Mouse (Mus musculus) forebrain, embryonic 12.5 days (tissue): ENCODE data around the gene Gm49403. TPM values are rescaled to one million over a fixed set of nuclear protein-coding genes. Genes with fewer than 3 reads are reported as not detected.

Source experiments
- ATAC-seq: fragments of 200-750 bp; cut with Nextera tagmentation; 2 replicates; pipeline ENCODE4 v1.8.0; 2017; ENCODE audit warnings: moderate TSS enrichment; ENCODE audit not compliant: low FRiP score
- H3K27ac ChIP-seq: fragments of 300-500 bp; sonication (generic); 2 replicates; pipeline ENCODE4 v1.5.1; 2016; ENCODE audit warnings: mild to moderate bottlenecking
- H3K27me3 ChIP-seq: fragments of 300-500 bp; sonication (generic); 2 replicates; pipeline ENCODE4 v1.6.1; 2016; ENCODE audit warnings: mild to moderate bottlenecking
- H3K36me3 ChIP-seq: fragments of 300-500 bp; sonication (generic); replicated peaks from 2 replicates; pipeline ENCODE4 v1.6.1; 2016; ENCODE audit warnings: mild to moderate bottlenecking
- H3K4me1 ChIP-seq: fragments of 300-500 bp; sonication (generic); 2 replicates; pipeline ENCODE4 v1.6.1; 2016
- H3K4me2 ChIP-seq: fragments of 300-500 bp; sonication (generic); 2 replicates; pipeline ENCODE4 v1.6.1; 2016; ENCODE audit warnings: mild to moderate bottlenecking, moderate library complexity
- H3K4me3 ChIP-seq: fragments of 300-500 bp; sonication (generic); replicated peaks from 2 replicates; pipeline ENCODE4 v1.5.1; 2016; ENCODE audit warnings: mild to moderate bottlenecking
- H3K9ac ChIP-seq: fragments of 300-500 bp; sonication (generic); 2 replicates; pipeline ENCODE4 v1.6.1; 2016; ENCODE audit warnings: mild to moderate bottlenecking
- H3K9me3 ChIP-seq: fragments of 300-500 bp; sonication (generic); 2 replicates; pipeline ENCODE4 v1.6.1; 2016
- WGBS: fragments of 180-500 bp; shearing (Covaris S2); methylation state at CpG from one replicate; pipeline ENCODE4 v1.1.7; 2016; 5-methylcytosine and 5-hydroxymethylcytosine counted together
- microRNA-seq: library from miRNA; unstranded; fragments of <30 nt; microRNA quantifications from one replicate; pipeline ENCODE4, GENCODE M21; 2017
- polyA plus RNA-seq: library from polyadenylated mRNA; unstranded; fragments of >200 nt; fragmentation: Nextera tagmentation; extraction: Ambion mirVana; gene quantifications from 2 replicates; pipeline ENCODE4 v1.2.1, GENCODE M21; 2016

Gene Gm49403
- polyA plus RNA-seq, 1 experiment from 2014 or later = not detected

- no peak overlapping the region for H3K4me2 ChIP-seq
- peaks cover 35% of the 10 kb centered on the region for H3K36me3 ChIP-seq
Observed at GRCm38 (mm10) chr19:8926766-8927165, 43.0 kb downstream of the Gm49403 start.

DNA sequence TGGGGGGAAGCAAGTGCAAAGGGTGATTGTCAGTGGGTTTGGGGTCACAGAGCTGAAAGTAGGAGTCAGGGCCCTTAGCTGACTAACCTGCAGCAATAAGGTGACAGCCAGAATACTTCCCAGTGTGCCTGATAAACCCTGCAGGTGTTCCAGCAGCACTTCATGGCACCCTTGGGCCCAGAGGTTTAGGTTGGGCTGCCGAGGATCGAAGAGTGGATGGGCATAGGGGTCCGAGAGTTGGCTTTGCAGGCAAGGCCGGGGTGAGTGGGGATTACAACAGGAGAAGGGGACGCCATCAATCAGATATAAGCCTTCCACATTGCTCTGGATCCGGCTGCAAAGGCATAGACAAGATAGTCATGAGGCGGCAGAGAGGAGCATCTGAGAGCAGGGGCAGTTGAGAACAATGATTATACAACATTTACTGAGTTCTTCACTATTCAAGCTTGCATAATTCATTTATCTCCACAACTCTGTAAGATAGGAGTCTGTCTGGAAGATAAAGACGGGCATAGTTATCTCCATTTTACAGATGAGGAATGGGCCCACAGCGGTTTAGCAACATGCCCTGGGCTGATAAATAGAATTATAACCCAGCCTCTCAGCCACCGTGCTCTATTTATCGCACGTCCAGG, 44.3 kb downstream of the Gm49403 start:
- peaks cover 33% of the 10 kb centered on the region for H3K36me3 ChIP-seq
- 92% methylated on average over 12 of the region's 12 CpGs for WGBS

More at GRCm38 (mm10) chr19:8926766-8927165, 43.0 kb downstream of the Gm49403 start:
- no peak overlapping the region for H3K9ac ChIP-seq
- H3K27me3 ChIP-seq = peaks cover 7% of the 10 kb centered on the region; the same call in 1 of the 2 replicates
- ATAC-seq = no peak
- 91% methylated on average over 2 of the region's 2 CpGs for WGBS
- H3K9me3 ChIP-seq = no peaks in the 10 kb centered on the region
- H3K27ac ChIP-seq = no peak overlapping the region
- no peak overlapping the region for H3K4me3 ChIP-seq
- peaks cover 23% of the 10 kb centered on the region for H3K4me1 ChIP-seq

DNA sequence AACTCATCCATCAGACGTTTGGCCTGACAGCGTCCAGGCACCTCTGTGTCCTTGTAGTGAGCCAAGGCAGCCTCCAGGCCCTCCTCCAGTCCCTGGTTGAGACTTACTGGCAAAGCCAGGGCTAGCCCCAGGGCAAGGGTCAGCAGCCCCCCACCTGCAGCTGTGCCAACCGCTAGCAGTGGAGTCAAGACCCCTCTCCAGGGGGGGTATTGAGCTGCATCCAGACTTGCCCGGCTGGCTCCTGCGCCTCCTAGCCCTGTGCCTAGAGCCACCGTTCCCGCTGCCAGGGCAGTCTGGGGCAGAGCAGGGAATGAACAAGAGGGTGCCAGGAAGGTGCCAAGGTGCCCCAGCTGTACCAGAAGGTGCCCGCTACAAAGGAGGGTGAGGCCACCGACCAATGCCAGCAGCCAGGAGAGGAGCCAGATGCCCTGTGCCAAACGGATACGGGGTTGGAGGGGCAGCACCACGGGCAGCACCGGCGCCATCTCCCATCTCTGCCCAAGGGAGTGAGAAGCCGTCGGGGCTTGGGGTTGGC, 45.0 kb downstream of the Gm49403 start:
- H3K27me3 ChIP-seq = peaks cover 7% of the 10 kb centered on the region; the same call in 1 of the 2 replicates
- peak overlapping the region; percentile 81 for H3K4me2 ChIP-seq
- peak; percentile 12 for ATAC-seq
- H3K9me3 ChIP-seq = no peaks in the 10 kb centered on the region
- peak overlapping the region; percentile 60 for H3K4me3 ChIP-seq
- H3K36me3 ChIP-seq = peaks cover 32% of the 10 kb centered on the region
- H3K4me1 ChIP-seq = peaks cover 22% of the 10 kb centered on the region
- WGBS = 12% methylated on average over 16 of the region's 16 CpGs
- peak overlapping the region; percentile 79; the same call in 1 of the 2 replicates for H3K9ac ChIP-seq
- H3K27ac ChIP-seq = peak overlapping the region; percentile 33; the same call in 1 of the 2 replicates

More for the DNA sequence above, 44.3 kb downstream of the Gm49403 start:
- H3K9ac ChIP-seq = no peak overlapping the region
- H3K9me3 ChIP-seq = no peaks in the 10 kb centered on the region
- no peak overlapping the region for H3K4me2 ChIP-seq
- peaks cover 22% of the 10 kb centered on the region for H3K4me1 ChIP-seq
- no peak overlapping the region for H3K27ac ChIP-seq
- no peak overlapping the region for H3K4me3 ChIP-seq
- no peak for ATAC-seq
- peaks cover 7% of the 10 kb centered on the region; the same call in 1 of the 2 replicates for H3K27me3 ChIP-seq

GRCm38 (mm10) chr19:8929224-8930088, 45.7 kb downstream of the Gm49403 start, which contains the start of the genes Rom1 and Eml3:
Gene Rom1 (minus strand): TSS chr19:8929356.
Gene Eml3 (plus strand): TSS chr19:8929552.
- H3K27me3 ChIP-seq = peaks cover 7% of the 10 kb centered on the region; the same call in 1 of the 2 replicates
- peak; percentile 76 for ATAC-seq
- H3K9me3 ChIP-seq = no peaks in the 10 kb centered on the region
- peak within 1 kb of the TSS; percentile 79 for H3K9ac ChIP-seq
- H3K27ac ChIP-seq = peak within 1 kb of the TSS; percentile 33; the same call in 1 of the 2 replicates
- 1% methylated on average over 67 of the region's 74 CpGs for WGBS
- peak within 1 kb of the TSS; percentile 81 for H3K4me2 ChIP-seq
- H3K4me3 ChIP-seq = peak within 1 kb of the TSS; percentile 60
- H3K36me3 ChIP-seq = peaks cover 32% of the 10 kb centered on the region
- H3K4me1 ChIP-seq = peaks cover 22% of the 10 kb centered on the region

DNA sequence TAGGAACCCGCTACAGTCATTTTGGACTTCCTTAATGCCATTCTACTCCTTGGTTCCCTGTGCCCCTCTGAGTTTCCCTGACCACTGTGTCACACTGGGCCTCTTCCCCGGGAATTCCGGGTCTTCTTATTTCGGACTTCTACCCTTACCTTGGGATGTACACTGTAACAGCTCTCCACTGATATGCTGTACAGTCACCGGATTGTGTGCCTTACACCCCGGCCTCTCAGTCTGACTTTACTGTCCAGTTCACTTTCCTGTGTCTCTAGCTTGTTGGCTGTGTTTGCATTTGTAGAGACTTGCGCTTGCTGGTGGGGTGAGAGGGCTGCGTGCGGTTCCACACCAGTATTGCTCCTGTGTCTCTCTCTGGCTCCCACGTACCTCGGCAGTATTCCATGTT, 46.4 kb downstream of the Gm49403 start:
- H3K4me2 ChIP-seq = peak overlapping the region; percentile 81
- H3K27me3 ChIP-seq = peaks cover 7% of the 10 kb centered on the region; the same call in 1 of the 2 replicates
- no peak overlapping the region for H3K27ac ChIP-seq
- peak; percentile 3; the same call in 1 of the 2 replicates for ATAC-seq
- 18% methylated on average over 11 of the region's 11 CpGs for WGBS
- H3K36me3 ChIP-seq = peaks cover 31% of the 10 kb centered on the region
- H3K4me1 ChIP-seq = peaks cover 22% of the 10 kb centered on the region
- H3K9ac ChIP-seq = peak overlapping the region; percentile 79
- no peaks in the 10 kb centered on the region for H3K9me3 ChIP-seq
- H3K4me3 ChIP-seq = peak overlapping the region; percentile 60

DNA sequence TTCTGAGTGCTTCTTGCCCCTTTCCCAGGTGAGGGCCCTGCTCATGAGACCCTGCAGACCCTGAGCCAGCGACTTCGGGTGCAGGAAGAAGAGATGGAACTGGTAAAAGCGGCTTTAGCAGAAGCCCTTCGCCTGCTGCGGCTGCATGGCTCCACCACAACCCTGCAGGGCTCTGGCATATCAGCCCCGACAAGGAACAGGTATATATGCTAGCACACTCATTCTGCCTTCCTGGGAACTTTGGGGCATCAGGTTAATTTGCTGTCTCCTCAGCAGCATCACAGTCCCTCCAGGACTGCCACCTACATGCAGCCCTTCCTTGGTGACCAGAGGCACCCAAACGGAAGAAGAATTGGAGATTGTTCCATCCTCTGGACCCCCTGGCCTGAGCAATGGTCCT, 47.0 kb downstream of the Gm49403 start:
- Histone ChIP-seq H3K27ac (no peak overlapping the region), H3K27me3 (peaks cover 7% of the 10 kb centered on the region; the same call in 1 of the 2 replicates), H3K9ac (0 out of 2 replicates have a peak overlapping the region, but pooled peaks have one; percentile 79), H3K4me3 (peak overlapping the region; percentile 60; the same call in 1 of the 2 replicates), H3K36me3 (peaks cover 25% of the 10 kb centered on the region), H3K4me2 (peak overlapping the region; percentile 81; the same call in 1 of the 2 replicates), H3K4me1 (peaks cover 22% of the 10 kb centered on the region), H3K9me3 (no peaks in the 10 kb centered on the region)
- no peak for ATAC-seq
- WGBS = 82% methylated on average over 7 of the region's 7 CpGs

DNA sequence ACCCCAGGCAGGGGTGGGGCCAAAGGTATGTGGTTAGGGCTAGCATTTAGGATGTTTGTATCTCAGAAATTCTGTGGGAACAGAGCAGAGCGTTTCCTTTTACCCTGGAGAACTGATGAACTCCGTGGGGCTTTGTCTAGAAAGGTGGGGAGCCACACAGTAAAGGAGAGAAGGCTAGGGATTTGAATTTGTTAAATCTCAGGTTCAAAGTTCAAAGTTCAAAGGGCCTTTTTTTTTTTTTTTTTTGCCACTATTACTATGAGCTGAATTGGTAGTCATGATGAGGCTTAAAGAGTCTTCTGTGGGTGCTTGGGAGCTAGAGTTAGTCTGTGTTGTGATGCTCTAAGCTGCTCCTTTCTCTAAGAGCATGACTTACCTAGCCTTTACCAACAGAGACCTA, 53.0 kb downstream of the Gm49403 start:
- Histone ChIP-seq H3K4me2 (no peak overlapping the region), H3K9ac (no peak overlapping the region), H3K27me3 (no peaks in the 10 kb centered on the region), H3K36me3 (peaks cover 4% of the 10 kb centered on the region), H3K9me3 (no peaks in the 10 kb centered on the region), H3K27ac (no peak overlapping the region), H3K4me3 (no peak overlapping the region), H3K4me1 (peaks cover 12% of the 10 kb centered on the region)
- ATAC-seq = no peak
- WGBS = 87% methylated on average over 2 of the region's 2 CpGs

Small RNA genes within 50 kb of the gene (microRNA-seq; reads per million reads assigned to microRNA genes)
- not detected for gene Mir5136

Other genes with a start within 250 kb of the Gm49403 start
- 0.10 and 0.27 TPM in 2 replicates for gene Chrm1, start 220.1 kb upstream of the Gm49403 start, polyA plus RNA-seq
- gene Slc3a2, start 160.6 kb upstream of the Gm49403 start, polyA plus RNA-seq = 140 and 143 TPM in 2 replicates
- 83.7 and 85.9 TPM in 2 replicates for gene Wdr74, start 148.1 kb upstream of the Gm49403 start, polyA plus RNA-seq
- gene 1700092M07Rik, start 143.2 kb upstream of the Gm49403 start, polyA plus RNA-seq = 2.8 and 3.7 TPM in 2 replicates
- gene Stx5a, start 142.5 kb upstream of the Gm49403 start, polyA plus RNA-seq = 108 and 114 TPM in 2 replicates
- 206 and 225 TPM in 2 replicates for gene Nxf1, start 126.9 kb upstream of the Gm49403 start, polyA plus RNA-seq
- gene Tmem223, start 112.9 kb upstream of the Gm49403 start, polyA plus RNA-seq = 203 and 210 TPM in 2 replicates
- gene Tmem179b, start 109.5 kb upstream of the Gm49403 start, polyA plus RNA-seq = 34.4 and 36.9 TPM in 2 replicates
- gene Taf6l, start 97.5 kb upstream of the Gm49403 start, polyA plus RNA-seq = 35.9 and 41.5 TPM in 2 replicates
- gene Polr2g, start 85.4 kb upstream of the Gm49403 start, polyA plus RNA-seq = 158 and 161 TPM in 2 replicates
- 6.6 and 7.9 TPM in 2 replicates for gene Zbtb3, start 81.4 kb upstream of the Gm49403 start, polyA plus RNA-seq
- gene Ttc9c, start 64.6 kb upstream of the Gm49403 start, polyA plus RNA-seq = 78.7 and 83.9 TPM in 2 replicates
- 7.2 and 7.8 TPM in 2 replicates for gene Hnrnpul2, start 63.9 kb upstream of the Gm49403 start, polyA plus RNA-seq
- not detected in 2 replicates for gene AC129217.1, start 54.2 kb upstream of the Gm49403 start, polyA plus RNA-seq
- gene Bscl2, start 46.5 kb upstream of the Gm49403 start, polyA plus RNA-seq = 57.5 and 62.9 TPM in 2 replicates
- gene Gng3, start 44.7 kb upstream of the Gm49403 start, polyA plus RNA-seq = 131 and 139 TPM in 2 replicates
- 0.26 and 0.60 TPM in 2 replicates for gene Lrrn4cl, start 33.2 kb upstream of the Gm49403 start, polyA plus RNA-seq
- 178 and 182 TPM in 2 replicates for gene Ubxn1, start 12.4 kb upstream of the Gm49403 start, polyA plus RNA-seq
- gene Uqcc3, start 3.0 kb upstream of the Gm49403 start, polyA plus RNA-seq = 55.2 and 57.3 TPM in 2 replicates
- 104 and 119 TPM in 2 replicates for gene Lbhd1, start 198 bp upstream of the Gm49403 start, polyA plus RNA-seq
- 91.0 and 104 TPM in 2 replicates for gene 1810009A15Rik, start 4.9 kb downstream of the Gm49403 start, polyA plus RNA-seq
- not detected in 2 replicates for gene Gm49416, start 5.0 kb downstream of the Gm49403 start, polyA plus RNA-seq
- 48.1 and 52.6 TPM in 2 replicates for gene Ints5, start 9.1 kb downstream of the Gm49403 start, polyA plus RNA-seq
- gene Ganab, start 14.1 kb downstream of the Gm49403 start, polyA plus RNA-seq = 106 and 113 TPM in 2 replicates
- 64.4 and 64.8 TPM in 2 replicates for gene B3gat3, start 36.4 kb downstream of the Gm49403 start, polyA plus RNA-seq
- 1.3 and 2.5 TPM in 2 replicates for gene Rom1, start 45.4 kb downstream of the Gm49403 start, polyA plus RNA-seq
- gene Eml3, start 45.6 kb downstream of the Gm49403 start, polyA plus RNA-seq = 13.2 and 13.8 TPM in 2 replicates
- 193 and 206 TPM in 2 replicates for gene Mta2, start 57.9 kb downstream of the Gm49403 start, polyA plus RNA-seq
- gene Tut1, start 69.9 kb downstream of the Gm49403 start, polyA plus RNA-seq = 36.9 and 37.0 TPM in 2 replicates
- 365 and 373 TPM in 2 replicates for gene Eef1g, start 83.1 kb downstream of the Gm49403 start, polyA plus RNA-seq
- gene Ahnak, start 105.4 kb downstream of the Gm49403 start, polyA plus RNA-seq = 6.4 and 8.5 TPM in 2 replicates
- gene Scgb1a1, start 204.0 kb downstream of the Gm49403 start, polyA plus RNA-seq = not detected in 2 replicates